Mouse (Mus musculus) intestine, postnatal 0 days (tissue): ENCODE data around the gene Ube2l3. TPM values are rescaled to one million over a fixed set of nuclear protein-coding genes. Genes with fewer than 3 reads are reported as not detected.

Experiments
- ATAC-seq: fragments of 200-750 bp; cut with Nextera tagmentation; 2 replicates; pipeline ENCODE4 v1.8.0; 2017; ENCODE audit warnings: mild to moderate bottlenecking, moderate TSS enrichment, moderate library complexity
- H3K27ac ChIP-seq: fragments of 300-500 bp; sonication (generic); 2 replicates; pipeline ENCODE4 v1.5.1; 2014; ENCODE audit warnings: mild to moderate bottlenecking, low read depth, low read length, moderate library complexity
- H3K27me3 ChIP-seq: fragments of 300-500 bp; sonication (generic); replicated peaks from 2 replicates; pipeline ENCODE4 v1.6.1; 2014; ENCODE audit warnings: low read length, mixed read lengths; ENCODE audit not compliant: control insufficient read depth, insufficient read depth
- H3K36me3 ChIP-seq: fragments of 300-500 bp; sonication (generic); 2 replicates; pipeline ENCODE4 v1.6.1; 2014; ENCODE audit warnings: mild to moderate bottlenecking, moderate library complexity; ENCODE audit not compliant: control insufficient read depth, insufficient read depth
- H3K4me1 ChIP-seq: fragments of 300-500 bp; sonication (generic); replicated peaks from 2 replicates; pipeline ENCODE4 v1.6.1; 2014; ENCODE audit warnings: antibody characterized with exemption, low read length, mixed read lengths; ENCODE audit not compliant: control insufficient read depth, insufficient read depth
- H3K4me2 ChIP-seq: fragments of 300-500 bp; sonication (generic); replicated peaks from 2 replicates; pipeline ENCODE4 v1.6.1; 2014; ENCODE audit warnings: low read depth, mild to moderate bottlenecking, moderate library complexity
- H3K4me3 ChIP-seq: fragments of 300-500 bp; sonication (generic); 2 replicates; pipeline ENCODE4 v1.5.1; 2014; ENCODE audit warnings: low read depth, low read length
- H3K9ac ChIP-seq: fragments of 300-500 bp; sonication (generic); 2 replicates; pipeline ENCODE4 v1.6.1; 2014; ENCODE audit warnings: mild to moderate bottlenecking, low read depth, low read length
- H3K9me3 ChIP-seq: fragments of 300-500 bp; sonication (generic); 2 replicates; pipeline ENCODE4 v1.6.1; 2016; ENCODE audit warnings: mixed run types; ENCODE audit not compliant: control insufficient read depth
- CTCF ChIP-seq: sonication (generic); IDR thresholded peaks from 2 replicates; pipeline ENCODE4 v1.5.1; 2016; ENCODE audit warnings: low read depth, mild to moderate bottlenecking, control low read depth, antibody characterized with exemption, moderate library complexity
- WGBS: fragments of 180-500 bp; shearing (Covaris S2); extraction: QIAGEN DNeasy Blood & Tissue Kit; methylation state at CpG from one replicate; pipeline ENCODE4 v1.1.7; 2014; 5-methylcytosine and 5-hydroxymethylcytosine counted together
- polyA plus RNA-seq: library from polyadenylated mRNA; unstranded; fragments of >200 nt; fragmentation: Nextera tagmentation; extraction: Ambion mirVana; gene quantifications from 2 replicates; pipeline ENCODE4 v1.2.1, GENCODE M21; 2015

Gene Ube2l3
- polyA plus RNA-seq = 294 and 319 TPM in 2 replicates

GRCm38 (mm10) chr16:17202549-17202948 is at the start of gene Ube2l3:
Gene Ube2l3 (minus strand): TSS chr16:17202649.
- 97% methylated on average over 1 of the region's 1 CpGs for WGBS
- 0 out of 2 replicates have a peak, but pooled peaks cover 4% of the 10 kb centered on the region for H3K4me1 ChIP-seq
- peak within 1 kb of the TSS; percentile 74 for H3K4me2 ChIP-seq
- H3K9ac ChIP-seq = no peak within 1 kb of the TSS
- no peak for ATAC-seq
- TF ChIP-seq CTCF = no peak
- no peaks in the 10 kb centered on the region for H3K9me3 ChIP-seq
- H3K27me3 ChIP-seq = no peaks in the 10 kb centered on the region
- no peak within 1 kb of the TSS for H3K27ac ChIP-seq
- no peaks in the 10 kb centered on the region for H3K36me3 ChIP-seq
- H3K4me3 ChIP-seq = peak within 1 kb of the TSS; percentile 99

- H3K27me3 ChIP-seq = no peaks in the 10 kb centered on the region
- H3K27ac ChIP-seq = no peak overlapping the region
- no peaks in the 10 kb centered on the region for H3K36me3 ChIP-seq
- 46% methylated on average over 3 of the region's 3 CpGs for WGBS
- no peak overlapping the region for H3K4me2 ChIP-seq
- H3K9me3 ChIP-seq = no peaks in the 10 kb centered on the region
- peaks cover 16% of the 10 kb centered on the region; the same call in 1 of the 2 replicates for H3K4me1 ChIP-seq
- no peak for TF ChIP-seq CTCF
- ATAC-seq = no peak
- H3K4me3 ChIP-seq = no peak overlapping the region
- no peak overlapping the region for H3K9ac ChIP-seq
Observed at GRCm38 (mm10) chr16:17251539-17251938, 49.1 kb upstream of the Ube2l3 start.

- peak overlapping the region; percentile 15; the same call in 1 of the 2 replicates for H3K27ac ChIP-seq
- ATAC-seq = no peak
- H3K4me3 ChIP-seq = no peak overlapping the region
Observed at GRCm38 (mm10) chr16:17249135-17249534, 46.7 kb upstream of the Ube2l3 start.

GRCm38 (mm10) chr16:17247727-17248126 is 45.3 kb upstream of the Ube2l3 start:
- no peak overlapping the region for H3K9ac ChIP-seq
- no peak overlapping the region for H3K4me3 ChIP-seq
- no peak for TF ChIP-seq CTCF
- H3K36me3 ChIP-seq = no peaks in the 10 kb centered on the region
- no peak overlapping the region for H3K27ac ChIP-seq
- H3K4me2 ChIP-seq = no peak overlapping the region
- no peak for ATAC-seq
- H3K27me3 ChIP-seq = no peaks in the 10 kb centered on the region
- 59% methylated on average over 4 of the region's 4 CpGs for WGBS
- H3K4me1 ChIP-seq = peaks cover 21% of the 10 kb centered on the region
- no peaks in the 10 kb centered on the region for H3K9me3 ChIP-seq

More at GRCm38 (mm10) chr16:17249135-17249534, 46.7 kb upstream of the Ube2l3 start:
- WGBS = 26% methylated on average over 6 of the region's 6 CpGs
- Histone ChIP-seq H3K4me1 (peaks cover 16% of the 10 kb centered on the region; the same call in 1 of the 2 replicates), H3K36me3 (no peaks in the 10 kb centered on the region), H3K9me3 (no peaks in the 10 kb centered on the region), H3K9ac (no peak overlapping the region), H3K4me2 (peak overlapping the region; percentile 24; the same call in 1 of the 2 replicates), H3K27me3 (no peaks in the 10 kb centered on the region)
- no peak for TF ChIP-seq CTCF

- TF ChIP-seq CTCF = no peak
- no peak overlapping the region for H3K9ac ChIP-seq
- H3K27ac ChIP-seq = no peak overlapping the region
- no peaks in the 10 kb centered on the region for H3K36me3 ChIP-seq
- H3K4me1 ChIP-seq = peaks cover 21% of the 10 kb centered on the region
- H3K4me2 ChIP-seq = no peak overlapping the region
- no peak overlapping the region for H3K4me3 ChIP-seq
- WGBS = 38% methylated on average over 1 of the region's 1 CpGs
- ATAC-seq = no peak
- no peaks in the 10 kb centered on the region for H3K9me3 ChIP-seq
- no peaks in the 10 kb centered on the region for H3K27me3 ChIP-seq
Observed at GRCm38 (mm10) chr16:17244996-17245395, 42.5 kb upstream of the Ube2l3 start.

- no peak overlapping the region for H3K9ac ChIP-seq
- H3K4me1 ChIP-seq = peaks cover 21% of the 10 kb centered on the region; the same call in 1 of the 2 replicates
- H3K36me3 ChIP-seq = no peaks in the 10 kb centered on the region
- 0 out of 2 replicates have a peak, but pooled peaks have one; percentile 3 for TF ChIP-seq CTCF
- no peaks in the 10 kb centered on the region for H3K27me3 ChIP-seq
- no peak overlapping the region for H3K4me3 ChIP-seq
- no peak overlapping the region for H3K4me2 ChIP-seq
- H3K27ac ChIP-seq = 0 out of 2 replicates have a peak overlapping the region, but pooled peaks have one; percentile 41
- ATAC-seq = peak; percentile 94
- 13% methylated on average over 1 of the region's 1 CpGs for WGBS
- no peaks in the 10 kb centered on the region for H3K9me3 ChIP-seq
Observed at GRCm38 (mm10) chr16:17243731-17244130, 41.3 kb upstream of the Ube2l3 start.
